ENCODE assay signal across 8 mouse cellular contexts in genomic region chr9:57629118-57629874, GRCm38 (mm10). TPM values are rescaled to one million over a fixed set of nuclear protein-coding genes. Genes with fewer than 3 reads are reported as not detected.
DNase-seq lines count a peak whose midpoint lies in the region; ATAC-seq lines count a peak whose summit lies in the region.

No protein-coding gene starts in this region.

- no peak overlapping the region for H3K4me3 ChIP-seq in embryonic facial prominence, embryonic 12.5 days
- no peak overlapping the region for H3K4me3 ChIP-seq in liver, embryonic 11.5 days (ENCODE audit: low read depth, low read length)
- no peak overlapping the region for H3K4me3 ChIP-seq in stomach, embryonic 14.5 days (ENCODE audit: low read depth, low read length)

- H3K9me3 ChIP-seq in embryonic facial prominence, embryonic 12.5 days, result no peaks in the 10 kb centered on the region
- H3K9me3 ChIP-seq in liver, embryonic 11.5 days (ENCODE audit: control insufficient read depth, low read length), result no peaks in the 10 kb centered on the region
- no peaks in the 10 kb centered on the region for H3K9me3 ChIP-seq in stomach, embryonic 14.5 days (ENCODE audit: control insufficient read depth, low read depth, low read length)

- H3K27ac ChIP-seq in embryonic facial prominence, embryonic 12.5 days, result no peak overlapping the region
- no peak overlapping the region for H3K27ac ChIP-seq in liver, embryonic 11.5 days (ENCODE audit: low read depth, low read length)
- H3K27ac ChIP-seq in stomach, embryonic 14.5 days (ENCODE audit: low read length), result no peak overlapping the region

- no peaks in the 10 kb centered on the region for H3K4me1 ChIP-seq in embryonic facial prominence, embryonic 12.5 days
- peaks cover 7% of the 10 kb centered on the region for H3K4me1 ChIP-seq in liver, embryonic 11.5 days (replicated peaks; ENCODE audit: control insufficient read depth, insufficient read depth, low read length)
- H3K4me1 ChIP-seq in stomach, embryonic 14.5 days (ENCODE audit: control insufficient read depth, insufficient read depth, low read length), result no peaks in the 10 kb centered on the region

- peak; percentile 86 for DNase-seq in 3T3-L1 (ENCODE audit: low read depth, low spot score)
- DNase-seq in adrenal gland, postnatal 14 days, result peak; percentile 92
- peak; percentile 69 to 74 for DNase-seq in heart, adult 9 months (ENCODE audit: low spot score in 2 of 2)
- peak; percentile 80 for DNase-seq in kidney, adult 9 months
- DNase-seq in liver, embryonic 11.5 days (ENCODE audit: low spot score), result peak; percentile 82
- DNase-seq in naive thymus-derived CD4-positive, alpha-beta T cell, adult 2 months (ENCODE audit: low read depth), result peak; percentile 92

- peaks cover 76% of the 10 kb centered on the region for H3K36me3 ChIP-seq in embryonic facial prominence, embryonic 12.5 days
- H3K36me3 ChIP-seq in liver, embryonic 11.5 days (ENCODE audit: control insufficient read depth, insufficient read depth, low read length), result peaks cover 56% of the 10 kb centered on the region
- peaks cover 57% of the 10 kb centered on the region for H3K36me3 ChIP-seq in stomach, embryonic 14.5 days (ENCODE audit: control insufficient read depth, insufficient read depth, low read length)

- H3K27me3 ChIP-seq in embryonic facial prominence, embryonic 12.5 days, result no peaks in the 10 kb centered on the region
- no peaks in the 10 kb centered on the region for H3K27me3 ChIP-seq in liver, embryonic 11.5 days (replicated peaks; ENCODE audit: control insufficient read depth, insufficient read depth, low read length)
- H3K27me3 ChIP-seq in stomach, embryonic 14.5 days (ENCODE audit: control insufficient read depth, insufficient read depth, low read length), result no peaks in the 10 kb centered on the region

- ATAC-seq in embryonic facial prominence, embryonic 12.5 days (ENCODE audit: insufficient number of reproducible peaks, insufficient read depth, low FRiP score, low TSS enrichment), result peak; percentile 49
- ATAC-seq in liver, embryonic 11.5 days (replicated peaks; ENCODE audit: low FRiP score), result peak; percentile 64
- ATAC-seq in stomach, embryonic 14.5 days (ENCODE audit: insufficient number of reproducible peaks, insufficient read depth, low FRiP score, low read depth), result peak; percentile 66; the same call in 1 of the 2 replicates

- H3K4me2 ChIP-seq in embryonic facial prominence, embryonic 12.5 days (replicated peaks), result no peak overlapping the region
- H3K4me2 ChIP-seq in liver, embryonic 11.5 days, result no peak overlapping the region
- no peak overlapping the region for H3K4me2 ChIP-seq in stomach, embryonic 14.5 days (replicated peaks; ENCODE audit: low read depth, low read length)

- no peak overlapping the region for H3K9ac ChIP-seq in embryonic facial prominence, embryonic 12.5 days
- no peak overlapping the region for H3K9ac ChIP-seq in liver, embryonic 11.5 days (ENCODE audit: low read depth, low read length)
- no peak overlapping the region for H3K9ac ChIP-seq in stomach, embryonic 14.5 days (replicated peaks; ENCODE audit: low read depth, low read length)

- WGBS in embryonic facial prominence, embryonic 12.5 days, result 74% methylated on average over 14 of the region's 14 CpGs
- 68% methylated on average over 14 of the region's 14 CpGs for WGBS in liver, embryonic 11.5 days
- 67% methylated on average over 14 of the region's 14 CpGs for WGBS in stomach, embryonic 14.5 days

RNA-seq across cellular contexts. Expression of gene Lman1l, which starts 8.7 kb away (rescaled TPM):
- not detected in 2 replicates for total RNA-seq in adrenal gland, postnatal 14 days (2021)
- not detected in 2 replicates for polyA plus RNA-seq in embryonic facial prominence, embryonic 12.5 days (2016; fragmentation: Nextera tagmentation; extraction: Ambion mirVana)
- not detected in 2 replicates for polyA plus RNA-seq in liver, embryonic 11.5 days (2014; fragmentation: Nextera tagmentation; extraction: Ambion mirVana)
- not detected in 2 replicates for polyA plus RNA-seq in stomach, embryonic 14.5 days (2014; fragmentation: Nextera tagmentation; extraction: Ambion mirVana)

RNA-seq across cellular contexts. Expression of gene Cplx3, which starts 23.2 kb away (rescaled TPM):
- total RNA-seq in adrenal gland, postnatal 14 days (2021), result not detected in 2 replicates
- 0.10 and 0.75 TPM in 2 replicates for polyA plus RNA-seq in embryonic facial prominence, embryonic 12.5 days (2016; fragmentation: Nextera tagmentation; extraction: Ambion mirVana)
- not detected in 2 replicates for polyA plus RNA-seq in liver, embryonic 11.5 days (2014; fragmentation: Nextera tagmentation; extraction: Ambion mirVana)
- not detected in 2 replicates for polyA plus RNA-seq in stomach, embryonic 14.5 days (2014; fragmentation: Nextera tagmentation; extraction: Ambion mirVana)

RNA-seq across cellular contexts. Expression of gene Csk, which starts 24.1 kb away (rescaled TPM):
- total RNA-seq in adrenal gland, postnatal 14 days (2021), result 71.0 and 75.6 TPM in 2 replicates
- polyA plus RNA-seq in embryonic facial prominence, embryonic 12.5 days (2016; fragmentation: Nextera tagmentation; extraction: Ambion mirVana), result 38.0 and 41.1 TPM in 2 replicates
- 45.2 and 47.7 TPM in 2 replicates for polyA plus RNA-seq in liver, embryonic 11.5 days (2014; fragmentation: Nextera tagmentation; extraction: Ambion mirVana)
- polyA plus RNA-seq in stomach, embryonic 14.5 days (2014; fragmentation: Nextera tagmentation; extraction: Ambion mirVana), result 29.1 and 30.9 TPM in 2 replicates

RNA-seq across cellular contexts. Expression of gene Ulk3, which starts 40.0 kb away (rescaled TPM):
- 12.9 and 17.8 TPM in 2 replicates for total RNA-seq in adrenal gland, postnatal 14 days (2021)
- polyA plus RNA-seq in embryonic facial prominence, embryonic 12.5 days (2016; fragmentation: Nextera tagmentation; extraction: Ambion mirVana), result 17.3 and 20.8 TPM in 2 replicates
- polyA plus RNA-seq in liver, embryonic 11.5 days (2014; fragmentation: Nextera tagmentation; extraction: Ambion mirVana), result 8.4 and 11.6 TPM in 2 replicates
- polyA plus RNA-seq in stomach, embryonic 14.5 days (2014; fragmentation: Nextera tagmentation; extraction: Ambion mirVana), result 14.4 and 15.3 TPM in 2 replicates

RNA-seq across cellular contexts. Expression of gene Cyp1a2, which starts 54.2 kb away (rescaled TPM):
- total RNA-seq in adrenal gland, postnatal 14 days (2021), result 1.5 and 43.1 TPM in 2 replicates
- polyA plus RNA-seq in embryonic facial prominence, embryonic 12.5 days (2016; fragmentation: Nextera tagmentation; extraction: Ambion mirVana), result not detected in 2 replicates
- not detected in 2 replicates for polyA plus RNA-seq in liver, embryonic 11.5 days (2014; fragmentation: Nextera tagmentation; extraction: Ambion mirVana)
- polyA plus RNA-seq in stomach, embryonic 14.5 days (2014; fragmentation: Nextera tagmentation; extraction: Ambion mirVana), result not detected in 2 replicates
